Mouse (Mus musculus) activated CD4-positive, CD25-positive, alpha-beta regulatory T cell (primary cell): ENCODE measurements around the gene Susd3. TPM values are rescaled to one million over a fixed set of nuclear protein-coding genes. Genes with fewer than 3 reads are reported as not detected.

Experiments used
- polyA plus RNA-seq, 2 experiments: library from polyadenylated mRNA; unstranded; fragments of 100-300 nt; shearing (Covaris generic); gene quantifications; one replicate each; pipeline ENCODE4 v1.2.1; 2017

The Susd3 gene
- polyA plus RNA-seq = 100 to 1,000 TPM in 1 of 2 experiments, 10 to 100 TPM in 1; 43.5 to 103 TPM

GRCm38 (mm10) chr13:49248467-49248862 is at the start of gene Susd3:
Susd3 (minus strand) TSS chr13:49248706.

DNA sequence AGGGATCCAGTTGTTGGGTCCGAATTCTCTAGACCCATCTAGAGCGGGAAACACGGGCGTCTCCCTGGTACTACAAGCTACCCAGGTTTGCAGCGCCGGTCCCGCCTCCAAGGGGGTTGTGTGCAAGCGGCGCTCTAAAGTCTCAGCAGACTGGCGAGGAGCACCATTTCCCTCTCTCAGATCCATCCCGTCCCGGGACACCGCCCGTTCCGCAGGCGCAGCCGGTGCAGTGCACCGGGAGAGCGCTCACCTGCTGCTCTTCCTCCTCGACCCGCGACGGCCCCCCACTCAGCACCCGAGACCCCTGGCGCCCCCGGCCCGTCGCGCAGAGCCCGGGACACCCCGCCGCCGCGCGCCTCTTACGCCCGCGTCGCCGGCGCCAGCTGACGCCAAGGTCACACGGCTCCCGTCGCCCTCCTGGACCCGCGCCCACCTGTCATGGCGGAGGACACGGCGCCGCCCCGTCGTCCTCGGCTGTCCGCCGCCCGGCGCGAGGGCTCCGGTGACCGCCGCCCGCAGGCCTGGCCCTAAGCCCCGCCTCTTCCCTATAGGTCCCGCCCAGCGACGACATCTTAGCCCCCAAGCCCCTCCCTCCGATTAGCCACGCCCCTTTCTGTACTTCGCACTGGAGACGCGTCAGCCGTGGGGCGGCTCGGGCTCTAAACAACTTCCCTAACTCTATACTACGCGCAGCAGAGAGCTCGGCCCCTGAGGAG is 32.8 kb downstream of the Susd3 start, which contains the start of gene Card19:
Gene Card19 (minus strand): TSS at position 534 of the 716 bp plus-strand sequence.

GRCm38 (mm10) chr13:49187288-49188218 is 61.0 kb downstream of the Susd3 start, which contains the start of gene Ninj1:
Ninj1 (plus strand) TSS chr13:49187485.

Other genes with a start within 250 kb of the Susd3 start
- under 1 TPM in 1 of 2 experiments, not detected in 1; 0.22 TPM for gene Wnk2, start 100.7 kb downstream of the Susd3 start, polyA plus RNA-seq
- 10 to 100 TPM; 43.5 to 54.3 TPM for gene Ninj1, start 61.2 kb downstream of the Susd3 start, polyA plus RNA-seq
- gene Card19, start 32.7 kb downstream of the Susd3 start, polyA plus RNA-seq = 10 to 100 TPM; 68.7 to 76.4 TPM
- 10 to 100 TPM; 16.3 to 16.7 TPM for gene Fgd3, start 71.6 kb upstream of the Susd3 start, polyA plus RNA-seq
- 10 to 100 TPM; 17.3 to 24.3 TPM for gene Bicd2, start 92.9 kb upstream of the Susd3 start, polyA plus RNA-seq
- 10 to 100 TPM in 1 of 2 experiments, 1 to 10 TPM in 1; 8.3 to 11.4 TPM for gene Ippk, start 172.5 kb upstream of the Susd3 start, polyA plus RNA-seq
- 1 to 10 TPM; 3.5 to 5.2 TPM for gene Tes3-ps, start 244.6 kb upstream of the Susd3 start, polyA plus RNA-seq